Mouse (Mus musculus): ENCODE data around the gene Arid1b.

GRCm38 (mm10) chr17:5037199-5037598 is 43.1 kb downstream of the Arid1b start:
- TF ChIP-seq CTCF (IDR thresholded peaks at IDR 0.05) = no peak
- no peak for TF ChIP-seq POLR2A (IDR thresholded peaks at IDR 0.05; ENCODE audit: insufficient read depth, low read depth, low read length)

Data from heart, adult 2 months (tissue).